Mouse (Mus musculus): ENCODE measurements around the gene Il4i1. TPM values are rescaled to one million over a fixed set of nuclear protein-coding genes. Genes with fewer than 3 reads are reported as not detected.

The Il4i1 gene
- polyA plus RNA-seq, 3 experiments from 2014 or later: 1.9 to 4.2 (median 2.1) TPM

Other genes with a start within 250 kb of the Il4i1 start
- gene Napsa, start 244.0 kb upstream of the Il4i1 start, polyA plus RNA-seq (2017; shearing (Covaris generic)): 1 to 10 TPM; 1.3 to 7.7 (median 3.2) TPM
- not detected for gene Kcnc3, start 225.7 kb upstream of the Il4i1 start, polyA plus RNA-seq (2017; shearing (Covaris generic))
- gene Myh14, start 145.5 kb upstream of the Il4i1 start, polyA plus RNA-seq (2017; shearing (Covaris generic)): not detected
- gene Izumo2, start 107.6 kb upstream of the Il4i1 start, polyA plus RNA-seq (2017; shearing (Covaris generic)): not detected
- 10 to 100 TPM; 66.6 to 71.2 (median 69.7) TPM for gene Vrk3, start 68.0 kb upstream of the Il4i1 start, polyA plus RNA-seq (2017; shearing (Covaris generic))
- gene Zfp473, start 65.3 kb upstream of the Il4i1 start, polyA plus RNA-seq (2017; shearing (Covaris generic)): 1 to 10 TPM in 1 of 3 experiments, under 1 TPM in 2; 0.16 to 2.1 (median 0.93) TPM
- gene Nup62, start 299 bp upstream of the Il4i1 start, polyA plus RNA-seq (2017; shearing (Covaris generic)): 10 to 100 TPM; 30.8 to 60.2 (median 32.2) TPM
- gene Atf5, start 271 bp downstream of the Il4i1 start, polyA plus RNA-seq (2017; shearing (Covaris generic)): under 1 TPM in 1 of 3 experiments, not detected in 2; 0.41 TPM
- 1 to 10 TPM; 1.1 to 4.5 (median 3.7) TPM for gene Akt1s1, start 32.6 kb downstream of the Il4i1 start, polyA plus RNA-seq (2017; shearing (Covaris generic))
- gene Tbc1d17, start 32.7 kb downstream of the Il4i1 start, polyA plus RNA-seq (2017; shearing (Covaris generic)): 10 to 100 TPM; 43.9 to 66.0 (median 60.6) TPM
- 10 to 100 TPM; 43.2 to 49.7 (median 46.8) TPM for gene Pnkp, start 40.8 kb downstream of the Il4i1 start, polyA plus RNA-seq (2017; shearing (Covaris generic))
- gene Ptov1, start 53.4 kb downstream of the Il4i1 start, polyA plus RNA-seq (2017; shearing (Covaris generic)): 1 to 10 TPM; 1.9 to 5.6 (median 3.2) TPM
- gene Med25, start 76.3 kb downstream of the Il4i1 start, polyA plus RNA-seq (2017; shearing (Covaris generic)): 10 to 100 TPM in 2 of 3 experiments, 1 to 10 TPM in 1; 7.1 to 14.1 (median 11.1) TPM
- gene Fuz, start 79.7 kb downstream of the Il4i1 start, polyA plus RNA-seq (2017; shearing (Covaris generic)): 10 to 100 TPM in 2 of 3 experiments, 1 to 10 TPM in 1; 8.0 to 15.3 (median 11.0) TPM
- 10 to 100 TPM in 1 of 3 experiments, 1 to 10 TPM in 2; 6.1 to 12.1 (median 7.1) TPM for gene Ap2a1, start 113.1 kb downstream of the Il4i1 start, polyA plus RNA-seq (2017; shearing (Covaris generic))
- not detected for gene Tsks, start 126.8 kb downstream of the Il4i1 start, polyA plus RNA-seq (2017; shearing (Covaris generic))
- 1 to 10 TPM in 2 of 3 experiments, under 1 TPM in 1; 0.23 to 1.9 (median 1.5) TPM for gene Cpt1c, start 158.5 kb downstream of the Il4i1 start, polyA plus RNA-seq (2017; shearing (Covaris generic))
- 10 to 100 TPM; 37.3 to 84.6 (median 70.6) TPM for gene Prmt1, start 170.2 kb downstream of the Il4i1 start, polyA plus RNA-seq (2017; shearing (Covaris generic))
- 100 to 1,000 TPM in 2 of 3 experiments, 10 to 100 TPM in 1; 83.6 to 119 (median 115) TPM for gene Irf3, start 181.3 kb downstream of the Il4i1 start, polyA plus RNA-seq (2017; shearing (Covaris generic))
- gene Bcl2l12, start 182.3 kb downstream of the Il4i1 start, polyA plus RNA-seq (2017; shearing (Covaris generic)): 10 to 100 TPM; 21.0 to 29.3 (median 26.6) TPM
- gene Scaf1, start 200.0 kb downstream of the Il4i1 start, polyA plus RNA-seq (2017; shearing (Covaris generic)): 1 to 10 TPM; 7.4 to 8.9 (median 8.7) TPM
- 1 to 10 TPM; 3.2 to 6.5 (median 5.1) TPM for gene Rras, start 201.6 kb downstream of the Il4i1 start, polyA plus RNA-seq (2017; shearing (Covaris generic))
- 10 to 100 TPM in 1 of 3 experiments, 1 to 10 TPM in 2; 5.0 to 12.9 (median 9.8) TPM for gene Prr12, start 236.5 kb downstream of the Il4i1 start, polyA plus RNA-seq (2017; shearing (Covaris generic))
- gene Nosip, start 246.0 kb downstream of the Il4i1 start, polyA plus RNA-seq (2017; shearing (Covaris generic)): 100 to 1,000 TPM; 129 to 164 (median 158) TPM
- 1 to 10 TPM; 2.0 to 2.3 (median 2.1) TPM for gene Prrg2, start 246.3 kb downstream of the Il4i1 start, polyA plus RNA-seq (2017; shearing (Covaris generic))

All from inflammation-experienced regulatory T-cells, adult 6 months (primary cell).